Mouse (Mus musculus) left cerebral cortex, adult 2 months (tissue): ENCODE results near the gene Fam198b. TPM values are rescaled to one million over a fixed set of nuclear protein-coding genes. Genes with fewer than 3 reads are reported as not detected.

Source experiments
- DNase-seq, 2 experiments: peaks; one replicate each; pipeline ENCODE4 v3.0.0; 2021 to 2022; ENCODE audit warnings: low spot score in 2 of 2, mixed read lengths in 1 of 2; ENCODE audit errors: extremely low spot score in 1 of 2
- H3K27ac ChIP-seq: fragments of 200-600 bp; 2 replicates; pipeline ENCODE4 v1.8.1; 2022
- H3K4me3 ChIP-seq: fragments of 200-600 bp; 2 replicates; pipeline ENCODE4 v1.8.1; 2022
- CTCF ChIP-seq: fragments of 200-600 bp; IDR thresholded peaks from 2 replicates; pipeline ENCODE4 v1.8.1; 2022; ENCODE audit warnings: antibody characterized with exemption, mild to moderate bottlenecking, moderate library complexity
- intact Hi-C: fragments of 180-260 bp; cut with DNase I; formaldehyde crosslinking; loops from one replicate; pipeline ENCODE4 v1.15.1; 2025
- total RNA-seq, 2 experiments: library from RNA; stranded (reverse); gene quantifications; 2 replicates each; pipeline ENCODE4 v1.2.3; 2021

Gene Fam198b
- total RNA-seq, 2 experiments from 2014 or later, result 7.3 to 8.5 TPM

DNA sequence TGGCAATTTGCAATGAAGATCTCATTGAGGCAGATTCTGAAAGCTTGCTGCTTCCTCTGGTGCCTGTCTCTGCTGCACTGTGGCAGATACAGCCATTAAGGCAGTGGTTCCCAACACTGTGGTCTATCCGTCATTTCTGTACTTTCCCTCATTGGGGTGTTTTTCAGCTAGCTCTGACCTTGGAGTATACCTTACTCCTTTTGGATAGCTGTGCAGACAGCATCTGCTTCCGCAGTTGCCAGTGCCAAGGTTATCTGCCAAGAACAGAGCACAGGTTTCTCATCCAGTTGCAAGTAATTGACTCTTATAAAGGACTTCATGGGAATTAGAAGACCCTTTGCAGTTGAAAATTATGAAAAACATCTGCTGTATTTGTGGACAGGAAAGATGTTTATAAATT, 85.7 kb downstream of the Fam198b start:
- TF ChIP-seq CTCF, result no peak
- no peak for DNase-seq
- Histone ChIP-seq H3K27ac (no peak overlapping the region), H3K4me3 (no peak overlapping the region)
- intact Hi-C loops, result no loop called here

- TF ChIP-seq CTCF, result no peak
- intact Hi-C loops, result no loop called here
These were observed 86.2 kb downstream of the Fam198b start for GRCm38 (mm10) chr3:79970498-79970897.

DNA sequence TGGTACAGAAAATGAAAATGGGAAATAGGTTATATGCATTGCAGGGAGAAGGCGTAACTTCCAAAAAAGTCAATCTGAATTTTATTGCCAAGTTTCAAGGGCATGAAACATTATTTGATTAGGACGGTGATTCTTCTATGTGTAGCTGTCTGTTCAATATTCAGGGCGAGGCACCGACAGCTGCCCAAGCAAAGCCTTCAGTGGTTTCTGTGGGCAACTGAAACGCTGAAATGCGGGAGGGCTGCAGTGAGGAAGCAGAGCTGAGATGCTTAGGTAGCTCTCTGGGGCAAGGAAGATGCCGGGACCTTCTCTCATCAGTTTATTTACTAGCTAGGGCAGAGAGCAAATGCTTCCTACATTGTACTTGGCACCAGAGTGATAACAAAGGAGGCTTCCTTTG, 87.2 kb downstream of the Fam198b start:
- intact Hi-C loops, result no loop called here
- no peak for TF ChIP-seq CTCF
- no peak overlapping the region for H3K4me3 ChIP-seq
- H3K27ac ChIP-seq, result no peak overlapping the region
- no peak for DNase-seq

More at GRCm38 (mm10) chr3:79970498-79970897, 86.2 kb downstream of the Fam198b start:
- no peak overlapping the region for H3K27ac ChIP-seq
- H3K4me3 ChIP-seq, result no peak overlapping the region
- no peak for DNase-seq

DNA sequence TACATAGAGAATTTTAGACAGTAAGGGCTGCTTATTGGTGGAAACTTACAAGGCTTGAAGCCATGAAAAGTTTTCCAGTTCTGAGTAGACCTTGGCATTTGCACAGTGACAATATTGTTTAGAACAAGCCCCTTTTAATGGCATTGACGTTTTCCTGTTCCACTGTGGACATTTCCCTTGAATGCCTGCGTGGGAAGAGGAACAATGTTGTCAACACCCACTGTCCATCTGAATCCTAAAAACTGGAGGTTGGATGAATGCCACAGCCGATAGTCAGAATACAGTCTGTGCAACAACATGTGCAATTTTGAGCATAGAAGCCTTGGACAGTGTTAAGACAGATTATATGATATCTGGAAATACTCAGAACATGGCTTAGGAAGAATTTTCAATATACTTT, 92.5 kb downstream of the Fam198b start:
- H3K4me3 ChIP-seq, result no peak overlapping the region
- H3K27ac ChIP-seq, result no peak overlapping the region; the same call in 1 of the 2 replicates
- DNase-seq, result no peak
- intact Hi-C loops, result no loop called here
- no peak for TF ChIP-seq CTCF

GRCm38 (mm10) chr3:79977656-79978450, 93.5 kb downstream of the Fam198b start:
- no peak for DNase-seq
- H3K27ac ChIP-seq, result peak overlapping the region; percentile 82
- intact Hi-C loops, result loop anchor here (2.0 kb wide), 1 partner anchor 47 kb away; no protein-coding TSS in a partner anchor
- H3K4me3 ChIP-seq, result no peak overlapping the region
- TF ChIP-seq CTCF, result no peak

GRCm38 (mm10) chr3:79980714-79981113, 96.4 kb downstream of the Fam198b start:
- no peak for TF ChIP-seq CTCF

DNA sequence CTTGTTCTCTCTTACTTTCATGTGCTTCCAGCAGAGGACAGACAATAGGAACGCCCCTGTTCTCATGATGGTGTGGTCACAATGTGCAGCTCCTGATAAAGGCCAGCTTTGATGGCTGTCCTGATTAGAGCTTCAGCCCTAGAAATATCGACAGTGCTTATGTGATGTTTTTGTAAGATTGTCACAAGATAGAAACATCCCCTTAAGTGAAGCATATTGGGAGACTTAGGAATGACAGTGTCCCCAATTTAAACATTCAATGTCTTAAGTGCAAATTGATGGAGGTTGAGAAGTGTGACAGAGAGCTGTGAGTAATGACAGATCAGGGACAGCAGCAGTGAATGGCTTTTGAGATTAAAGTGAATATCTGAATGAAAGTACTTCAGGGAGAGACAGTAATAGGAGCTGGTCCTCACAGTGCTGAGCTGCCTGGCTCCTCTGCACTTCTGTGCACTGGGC, 99.7 kb downstream of the Fam198b start:
- Histone ChIP-seq H3K27ac (no peak overlapping the region), H3K4me3 (no peak overlapping the region)
- intact Hi-C loops, result no loop called here
- no peak for DNase-seq
- no peak for TF ChIP-seq CTCF

More at GRCm38 (mm10) chr3:79980714-79981113, 96.4 kb downstream of the Fam198b start:
- Histone ChIP-seq H3K27ac (no peak overlapping the region), H3K4me3 (no peak overlapping the region)
- intact Hi-C loops, result no loop called here
- no peak for DNase-seq

DNA sequence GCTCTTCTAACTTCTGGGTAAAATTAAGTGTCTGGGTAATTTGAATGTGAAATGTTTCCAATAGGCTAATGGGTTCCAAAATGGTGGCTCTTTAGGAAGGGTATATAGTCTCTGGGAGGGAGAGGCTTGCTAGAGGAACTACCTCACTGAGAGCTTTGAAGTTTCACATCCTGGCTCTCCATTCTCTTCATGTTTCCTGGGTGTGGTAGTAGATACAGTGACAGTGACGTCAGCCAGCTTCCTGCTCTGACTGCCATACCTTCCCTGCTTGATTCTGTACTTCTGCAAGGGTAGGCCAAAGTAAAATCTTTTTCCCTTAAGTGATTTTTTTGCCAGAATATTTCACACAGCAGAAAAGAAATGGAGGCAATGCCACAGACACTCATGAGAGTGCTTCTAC, 100.2 kb downstream of the Fam198b start:
- DNase-seq, result no peak
- intact Hi-C loops, result no loop called here
- no peak overlapping the region for H3K27ac ChIP-seq
- no peak overlapping the region for H3K4me3 ChIP-seq
- no peak for TF ChIP-seq CTCF

DNA sequence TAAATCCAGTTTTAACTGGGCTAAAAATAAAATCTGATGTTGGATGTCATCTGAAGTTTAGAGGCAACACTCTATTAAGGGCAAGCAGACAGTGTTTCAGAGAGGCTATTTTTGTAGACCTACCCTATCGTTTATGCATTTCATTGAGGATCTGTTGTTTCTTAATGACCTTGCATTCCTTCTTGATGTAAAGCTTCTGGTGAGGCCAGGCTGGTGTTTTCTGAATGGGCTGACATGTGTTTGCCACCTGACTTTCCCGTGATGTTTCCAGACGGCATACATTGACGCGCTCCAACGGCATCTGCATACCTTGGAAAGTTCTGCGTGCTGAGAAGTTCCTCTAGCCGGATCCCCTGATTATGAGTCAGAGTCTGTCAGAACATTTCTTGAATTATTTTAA, 104.9 kb downstream of the Fam198b start:
- Histone ChIP-seq H3K27ac (no peak overlapping the region), H3K4me3 (no peak overlapping the region)
- no peak for TF ChIP-seq CTCF
- intact Hi-C loops, result no loop called here
- no peak for DNase-seq

DNA sequence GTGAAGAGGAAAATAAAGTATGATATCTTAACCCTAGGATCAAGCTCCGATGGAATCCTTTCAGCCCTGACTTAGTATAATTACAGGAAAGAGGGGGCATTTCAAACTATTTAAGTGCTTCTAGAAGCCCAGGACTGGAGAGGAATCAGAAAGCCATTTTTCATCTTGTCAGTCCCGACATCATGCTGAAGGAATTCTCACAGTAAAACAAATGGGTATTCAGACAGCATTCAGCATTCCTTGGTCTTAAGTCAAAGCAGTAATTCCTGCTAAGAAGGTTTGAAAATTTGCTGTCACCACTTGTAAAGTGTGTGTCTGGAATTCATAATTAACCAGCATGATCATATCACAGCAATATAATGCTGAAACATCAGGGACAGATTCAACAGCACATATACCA, 105.6 kb downstream of the Fam198b start:
- intact Hi-C loops, result no loop called here

DNA sequence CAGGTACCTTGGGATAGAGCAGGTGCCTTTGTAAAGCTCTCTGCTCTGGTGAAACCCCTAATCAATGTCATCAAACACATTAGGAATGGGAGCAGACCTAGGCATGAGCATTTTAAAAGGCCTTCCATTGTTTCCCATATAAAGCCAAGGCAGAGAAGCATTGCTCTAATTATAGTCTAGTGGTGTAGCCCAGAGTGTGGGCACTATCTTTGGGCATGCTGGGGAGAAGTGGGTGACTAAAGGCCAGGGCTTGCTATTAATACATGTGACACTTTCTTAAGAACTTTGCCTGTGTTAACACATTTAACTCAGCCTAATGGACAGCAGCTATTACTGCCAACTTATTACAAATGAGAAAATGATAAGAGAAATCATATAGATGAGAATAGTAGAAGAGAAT, 106.1 kb downstream of the Fam198b start:
- DNase-seq, result no peak

More for the DNA sequence above, 105.6 kb downstream of the Fam198b start:
- no peak for TF ChIP-seq CTCF
- Histone ChIP-seq H3K27ac (no peak overlapping the region), H3K4me3 (no peak overlapping the region)
- no peak for DNase-seq

DNA sequence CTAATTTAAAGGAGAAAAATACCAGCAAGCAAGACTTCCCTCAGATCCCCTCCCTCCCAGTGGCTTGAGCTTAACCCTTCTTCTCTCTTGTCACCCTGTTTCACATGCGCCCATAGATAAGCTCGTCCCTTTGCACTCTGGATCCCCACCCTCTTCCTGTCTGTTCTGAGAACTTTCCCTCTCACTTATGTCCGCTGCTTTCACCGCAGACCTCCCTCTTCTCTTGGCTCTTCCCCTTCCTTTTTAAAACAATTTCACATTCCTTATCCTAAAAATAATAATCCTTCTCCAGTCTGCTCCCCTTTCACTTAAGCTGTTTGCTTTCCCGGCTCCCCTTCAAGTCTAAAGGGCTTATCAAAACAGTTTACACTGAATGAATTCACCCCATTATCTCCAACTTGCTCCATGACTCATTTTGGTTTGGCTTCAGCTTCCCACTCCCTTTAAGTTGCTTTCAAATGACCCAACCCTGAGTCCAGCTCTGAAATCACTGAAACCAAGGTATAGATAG, 109.8 kb downstream of the Fam198b start:
- H3K27ac ChIP-seq, result no peak overlapping the region
- no peak for DNase-seq
- intact Hi-C loops, result no loop called here
- H3K4me3 ChIP-seq, result no peak overlapping the region
- TF ChIP-seq CTCF, result no peak

More for the DNA sequence above, 106.1 kb downstream of the Fam198b start:
- Histone ChIP-seq H3K4me3 (no peak overlapping the region), H3K27ac (no peak overlapping the region)
- no peak for TF ChIP-seq CTCF
- intact Hi-C loops, result no loop called here
